Mouse (Mus musculus) layer of hippocampus, adult 9-11 months (tissue): Measurements from ENCODE around the gene Lrrc1.

Source experiments
- DNase-seq: peaks from one replicate; pipeline ENCODE4 v3.0.0; 2022

Gene Lrrc1

DNA sequence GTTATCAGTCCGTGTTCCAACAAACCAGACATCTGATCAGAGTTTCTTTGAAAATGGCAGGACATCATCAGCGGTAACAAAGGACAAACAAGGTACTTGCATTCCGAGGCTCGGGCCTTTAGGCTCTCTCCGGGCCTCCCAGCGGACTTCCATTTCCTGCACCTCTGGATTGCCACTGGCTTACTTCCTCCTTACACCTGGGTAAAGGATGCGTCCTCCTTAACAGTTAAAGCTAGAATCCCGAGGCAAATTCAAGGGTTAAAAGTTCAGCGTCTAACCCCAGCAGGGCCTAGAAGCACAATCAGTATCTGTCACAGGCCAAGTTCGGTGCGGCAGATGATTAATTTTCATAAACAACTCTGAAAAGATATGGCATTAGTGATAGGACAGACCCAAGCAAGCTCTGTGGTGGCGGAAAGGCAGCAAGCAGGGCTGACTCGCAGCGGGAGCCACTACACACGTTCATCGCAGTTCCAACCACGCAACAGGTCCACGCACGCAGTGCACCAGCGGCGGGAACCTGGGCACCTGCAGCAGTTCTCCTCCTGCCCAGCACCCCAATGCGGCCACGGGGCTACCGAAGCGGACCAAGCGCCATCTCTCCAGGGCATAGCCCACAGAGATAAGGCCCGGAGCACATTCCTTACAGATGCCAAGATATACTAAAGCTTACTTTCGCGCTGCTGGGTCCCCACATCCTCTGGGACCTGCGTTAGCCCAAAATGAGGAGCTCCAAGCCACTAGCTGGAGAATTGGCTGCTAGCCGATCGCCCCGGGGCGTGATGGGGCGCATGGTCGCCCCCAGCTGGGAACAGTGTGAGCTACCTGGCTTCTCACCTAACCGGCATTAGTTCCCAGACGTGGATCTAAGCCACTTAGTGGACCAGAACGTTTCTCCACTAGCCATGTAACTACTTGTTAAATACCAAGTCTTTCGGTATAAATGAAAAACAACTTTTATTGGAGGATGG lies 1.0 kb downstream of the Lrrc1 start:
- DNase-seq = no peak

DNA sequence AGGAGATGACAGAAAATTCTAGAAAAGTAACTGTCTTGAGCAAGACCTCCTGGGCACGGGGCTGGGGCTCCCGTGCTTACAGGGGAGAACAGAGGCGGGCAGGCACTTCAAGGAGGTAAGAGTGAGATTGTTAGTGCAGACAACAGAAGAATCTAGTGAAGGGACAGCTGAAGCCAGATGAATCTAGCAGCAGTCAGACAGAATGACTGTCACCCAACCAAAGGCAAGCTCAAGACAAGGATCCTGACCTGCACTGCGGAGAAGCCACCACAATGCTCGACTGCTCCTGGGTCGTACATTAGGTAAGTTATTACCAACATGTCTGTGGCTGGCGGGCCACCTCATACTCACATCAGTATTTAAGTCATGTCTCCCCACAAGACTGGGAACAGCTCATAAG lies 3.1 kb downstream of the Lrrc1 start:
- no peak for DNase-seq

DNA sequence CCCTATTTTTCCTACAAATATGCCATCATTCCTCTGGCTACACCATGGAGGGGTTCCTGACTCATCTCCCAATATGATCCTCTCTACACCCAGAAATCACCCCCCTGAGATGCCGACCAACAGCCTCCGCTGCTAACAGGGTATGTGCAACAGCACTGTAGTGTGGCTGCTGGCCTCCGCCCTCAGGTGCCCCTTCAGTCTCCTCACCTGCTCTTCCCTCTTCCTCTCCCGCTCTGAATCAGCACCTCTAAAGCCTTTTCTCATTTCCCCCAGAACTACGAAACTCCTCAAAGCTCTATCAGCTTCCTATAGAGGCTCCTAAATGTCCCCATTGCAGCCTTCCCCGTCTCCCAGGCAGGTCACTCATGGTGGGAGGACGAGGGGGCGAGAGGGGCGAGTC lies 5.4 kb downstream of the Lrrc1 start:
- DNase-seq = no peak

DNA sequence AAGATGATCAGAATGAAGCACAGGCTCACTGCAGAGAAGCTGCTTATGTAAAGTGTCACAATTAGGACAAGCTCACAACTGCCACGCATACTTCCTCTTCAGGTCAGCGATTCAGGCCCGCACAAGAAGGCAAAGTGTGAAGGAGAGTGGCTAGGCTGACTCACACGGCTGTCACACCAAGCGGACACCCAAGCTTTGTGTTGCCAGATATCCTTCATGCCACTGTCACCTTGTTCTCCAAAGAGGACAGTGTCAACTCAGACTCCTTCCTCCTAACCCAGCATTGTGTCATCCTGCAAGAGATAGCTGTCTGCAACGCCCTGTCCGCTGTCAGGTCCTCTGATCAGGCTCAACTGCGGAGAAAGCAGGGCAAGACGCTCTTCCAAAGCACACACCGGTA lies 7.3 kb downstream of the Lrrc1 start:
- DNase-seq = no peak

DNA sequence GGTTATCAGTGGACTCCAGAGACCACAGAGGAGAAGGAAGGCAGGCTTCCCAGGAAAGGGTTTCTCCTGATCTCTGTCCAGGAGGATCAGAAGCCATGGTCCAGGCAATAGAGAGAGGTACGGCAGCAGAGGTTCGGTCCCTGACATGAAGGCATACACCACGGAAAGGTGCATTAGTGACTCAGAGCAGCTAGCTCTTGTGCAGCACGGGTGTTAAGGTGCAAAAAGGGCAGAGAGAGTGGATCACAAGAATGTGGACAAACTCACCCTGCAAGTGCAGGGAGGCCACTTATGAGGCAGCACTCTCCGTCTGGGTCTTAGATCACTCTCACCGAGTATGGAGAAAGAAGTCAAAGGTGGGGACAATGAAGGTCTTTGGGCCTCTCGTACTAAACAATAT lies 7.8 kb downstream of the Lrrc1 start:
- DNase-seq = no peak

DNA sequence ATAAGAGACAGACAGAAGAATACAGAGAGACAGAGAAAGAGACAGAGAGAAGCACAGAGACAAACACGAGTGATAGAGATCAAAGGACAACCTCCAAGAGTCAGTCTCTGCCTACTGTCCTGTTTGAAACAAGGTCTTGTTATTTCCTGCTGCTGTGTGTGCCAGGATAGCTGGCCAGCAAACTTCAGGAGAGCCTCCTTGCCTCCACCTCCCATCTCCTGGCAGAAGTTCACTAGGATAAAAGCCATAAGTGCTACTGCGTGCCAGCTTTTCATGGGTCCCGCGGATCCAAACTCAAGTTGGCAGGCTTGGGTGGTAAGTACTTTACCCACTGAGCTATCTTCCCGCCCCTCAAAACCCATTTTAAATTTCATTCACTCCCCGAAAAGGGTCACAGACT lies 8.4 kb downstream of the Lrrc1 start:
- DNase-seq = no peak

DNA sequence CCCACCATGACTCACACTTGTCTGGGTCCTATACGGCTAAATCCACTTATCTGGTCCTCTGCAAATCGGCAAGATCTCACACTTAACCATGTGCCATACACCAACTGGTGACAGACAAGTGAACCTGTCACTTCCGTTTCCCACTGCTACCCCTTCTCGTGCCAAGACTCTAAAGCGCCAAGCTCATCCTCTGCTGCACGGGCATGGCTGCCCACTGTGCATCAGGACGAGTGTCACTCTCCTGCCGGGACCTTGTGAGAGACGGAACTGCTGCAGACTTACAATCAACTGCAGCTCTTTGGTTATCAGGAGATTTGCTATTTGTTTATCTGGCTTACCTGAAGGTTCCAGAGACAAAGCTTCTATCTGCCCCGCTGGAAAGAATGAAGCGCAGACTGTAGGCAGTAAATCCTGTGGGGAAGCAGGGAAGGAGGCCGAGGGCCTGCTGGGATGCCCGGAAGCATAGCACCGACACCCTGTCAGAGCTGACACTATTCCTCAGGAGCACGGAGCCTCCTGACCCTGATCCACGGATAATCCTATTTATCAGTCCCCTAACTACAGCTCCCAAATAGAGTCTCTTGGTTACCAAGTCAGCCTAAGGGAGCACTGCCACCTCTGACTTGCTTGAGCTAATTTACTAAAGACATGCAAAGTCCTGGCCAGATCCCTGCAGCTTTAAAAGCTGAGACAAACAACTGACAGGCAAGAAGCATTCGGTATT lies 9.5 kb downstream of the Lrrc1 start:
- DNase-seq = no peak

DNA sequence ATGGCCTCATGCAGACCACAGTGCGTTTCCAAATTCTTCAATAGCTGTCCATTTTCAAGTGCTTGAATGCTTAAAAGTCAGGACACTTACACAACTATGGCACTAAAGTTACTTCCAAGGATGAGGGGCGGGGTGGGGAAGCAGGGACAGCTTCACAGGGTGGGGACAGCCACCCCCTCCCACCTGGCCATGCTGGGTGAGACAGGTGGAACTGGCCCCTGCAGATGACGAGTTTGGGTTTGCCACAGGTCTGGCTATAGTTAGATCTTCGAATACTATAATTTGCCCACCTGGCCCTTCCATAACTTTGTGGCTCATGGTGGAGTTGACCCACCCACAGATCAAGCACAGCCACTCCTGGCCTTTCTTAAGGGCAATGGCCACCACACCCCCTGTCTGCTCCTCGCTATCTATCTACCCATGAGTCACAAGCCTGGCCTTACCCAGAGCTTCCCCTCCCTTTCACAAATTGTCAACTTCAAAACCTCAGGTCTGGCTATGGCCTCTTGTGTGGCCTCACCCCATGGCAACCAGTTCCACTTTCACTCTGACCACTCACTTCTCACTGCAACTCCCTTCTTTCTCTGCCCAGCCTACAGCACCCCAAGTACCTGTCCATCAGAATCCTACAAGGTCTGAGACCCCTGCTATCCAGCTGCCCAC lies 16.2 kb downstream of the Lrrc1 start:
- no peak for DNase-seq

DNA sequence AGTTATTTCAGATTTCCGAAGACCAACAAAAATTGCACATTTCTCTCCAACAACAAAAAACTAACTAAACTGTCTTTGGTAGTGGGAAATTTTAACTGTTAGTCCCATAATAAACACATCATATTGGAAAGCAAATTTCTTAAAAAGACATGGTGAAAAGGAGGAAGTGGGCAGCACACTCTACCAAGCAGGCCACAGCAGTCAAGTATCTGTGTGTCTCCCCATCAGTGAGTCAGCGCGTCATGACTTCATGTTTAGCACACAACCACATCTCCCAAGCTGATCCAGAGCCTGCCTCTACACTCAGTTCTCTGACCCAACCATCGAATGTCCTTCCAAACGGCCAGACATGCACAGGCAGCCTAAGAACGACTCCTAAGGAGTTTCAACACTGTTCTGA lies 17.5 kb downstream of the Lrrc1 start:
- no peak for DNase-seq

DNA sequence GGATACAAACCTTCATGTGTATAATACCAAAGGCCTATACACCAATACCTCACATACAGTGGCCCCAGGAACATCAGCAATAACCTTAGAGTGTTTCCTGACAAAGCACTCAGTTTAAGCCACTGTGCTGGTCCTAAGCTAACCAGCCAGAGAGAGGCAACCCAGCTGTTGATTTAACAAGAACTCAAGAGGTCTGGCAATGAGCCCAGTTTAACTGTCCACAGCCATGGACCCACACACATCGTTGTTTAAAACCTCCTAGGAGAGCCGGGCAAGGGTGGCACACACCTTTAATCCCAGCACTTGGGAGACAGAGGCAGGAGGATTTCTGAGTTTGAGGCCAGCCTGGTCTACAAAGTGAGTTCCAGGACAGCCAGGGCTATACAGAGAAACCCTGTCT lies 18.0 kb downstream of the Lrrc1 start:
- no peak for DNase-seq

DNA sequence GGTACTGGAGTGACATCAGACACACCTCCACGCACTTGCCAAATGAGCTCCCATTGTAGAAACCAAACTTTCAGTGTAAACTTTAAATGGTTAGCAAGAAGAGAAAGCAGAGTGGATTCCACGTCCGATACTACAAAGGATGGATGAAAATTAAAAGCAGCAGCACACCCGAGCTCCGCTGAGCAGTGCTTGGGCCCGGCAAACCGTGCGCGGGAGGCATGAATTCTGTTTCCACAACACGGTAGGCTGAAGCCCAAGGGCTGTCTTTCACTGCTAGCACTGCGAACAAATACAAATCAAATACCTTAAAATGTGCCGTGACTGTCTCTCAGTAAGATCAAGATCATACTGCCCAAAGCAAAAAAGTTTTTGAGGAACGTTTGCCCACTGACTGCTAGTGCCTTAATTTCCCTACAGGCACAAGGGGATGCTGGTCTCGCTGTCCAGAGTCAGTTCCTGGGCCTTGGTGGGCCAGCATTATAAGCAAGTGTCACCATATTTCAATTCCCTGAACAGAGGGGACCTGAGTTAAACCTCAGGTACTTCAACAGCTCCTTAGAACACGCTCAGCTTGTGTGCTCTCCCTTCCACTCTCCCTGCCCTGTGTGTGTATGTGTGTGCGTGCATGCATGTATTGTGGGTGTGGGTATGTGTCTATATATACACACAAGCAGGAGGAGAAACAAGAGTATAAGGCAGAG lies 18.9 kb downstream of the Lrrc1 start:
- peak; percentile 18 for DNase-seq

DNA sequence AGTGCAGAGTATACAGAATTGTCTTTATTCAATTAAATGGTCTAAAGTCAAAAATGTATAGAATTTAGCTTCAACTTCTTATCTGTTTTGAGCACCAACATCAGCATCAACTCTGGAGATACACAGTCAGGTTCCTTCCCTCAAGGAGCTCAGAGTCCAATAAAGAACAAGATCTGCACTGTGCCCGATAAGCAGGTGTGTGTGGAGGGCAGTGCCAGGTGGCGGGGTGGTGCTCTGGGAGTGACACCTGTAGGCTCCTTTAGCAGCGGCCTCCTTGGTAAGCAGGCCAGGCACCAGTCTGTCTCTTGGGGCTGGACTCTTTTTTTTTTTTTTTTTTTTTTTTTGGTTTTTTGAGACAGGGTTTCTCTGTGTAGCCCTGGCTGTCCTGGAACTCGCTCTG lies 20.9 kb downstream of the Lrrc1 start:
- DNase-seq = no peak

DNA sequence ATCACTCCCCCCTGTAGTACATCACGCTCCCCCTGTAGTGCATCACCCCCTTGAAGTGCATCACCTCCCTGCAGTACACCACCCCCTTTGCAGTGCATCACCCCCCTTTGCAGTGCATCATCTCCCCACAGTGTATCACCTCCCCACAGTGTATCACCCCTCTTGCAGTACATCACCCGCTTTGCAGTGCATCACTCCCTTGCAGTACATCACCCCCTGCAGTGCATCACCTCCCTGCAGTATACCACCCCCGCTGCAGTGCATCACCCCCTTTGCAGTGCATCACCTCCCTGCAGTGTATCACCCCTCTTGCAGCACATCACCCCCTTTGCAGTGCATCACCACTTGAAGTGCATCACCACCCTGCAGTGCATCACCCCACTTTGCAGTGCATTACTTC lies 22.2 kb downstream of the Lrrc1 start:
- no peak for DNase-seq

DNA sequence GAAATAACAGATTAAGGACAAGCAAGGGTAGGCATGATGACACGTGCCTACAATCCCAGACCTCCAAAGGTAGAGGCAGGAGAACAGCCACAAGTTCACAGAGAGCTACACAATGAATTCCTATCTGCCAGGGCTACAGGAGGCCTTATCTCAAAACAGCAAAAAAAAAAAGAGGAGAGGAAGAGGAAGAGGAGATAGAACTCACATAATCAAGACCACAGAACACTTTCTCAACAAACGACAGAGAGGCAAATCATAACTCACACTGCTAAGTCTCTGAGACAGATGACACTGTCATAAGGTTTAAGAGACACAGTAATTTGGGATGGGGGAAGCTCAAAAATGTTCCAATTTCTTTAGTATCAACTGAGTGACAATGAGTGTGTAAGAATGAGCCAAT lies 25.5 kb downstream of the Lrrc1 start:
- DNase-seq = no peak

DNA sequence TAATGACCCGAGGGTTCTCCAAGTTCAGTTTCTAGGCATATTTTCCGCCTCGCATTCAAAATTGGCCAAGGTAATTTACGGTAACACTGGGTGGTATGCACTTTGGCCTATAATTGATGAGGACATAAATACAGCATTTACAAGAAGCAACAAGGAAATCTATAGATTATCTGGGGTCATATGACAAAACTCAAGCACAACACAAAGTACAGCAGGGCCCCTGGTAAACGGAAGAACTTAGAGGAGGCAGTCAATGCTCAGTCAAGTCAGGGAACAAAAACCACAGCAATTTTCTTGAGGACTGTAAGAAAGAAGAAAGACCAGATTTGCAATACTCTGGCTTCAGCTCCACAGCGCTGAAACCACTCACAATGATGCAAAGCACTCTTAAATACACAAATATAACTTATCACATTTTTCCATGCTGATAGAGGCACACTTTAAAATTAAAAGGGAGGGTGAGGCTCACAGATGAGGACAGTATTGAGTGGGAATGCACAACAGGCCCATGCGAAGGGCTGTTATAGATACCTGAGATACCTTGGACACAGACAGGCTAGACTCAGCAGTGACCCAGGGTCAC lies 27.8 kb downstream of the Lrrc1 start:
- no peak for DNase-seq

DNA sequence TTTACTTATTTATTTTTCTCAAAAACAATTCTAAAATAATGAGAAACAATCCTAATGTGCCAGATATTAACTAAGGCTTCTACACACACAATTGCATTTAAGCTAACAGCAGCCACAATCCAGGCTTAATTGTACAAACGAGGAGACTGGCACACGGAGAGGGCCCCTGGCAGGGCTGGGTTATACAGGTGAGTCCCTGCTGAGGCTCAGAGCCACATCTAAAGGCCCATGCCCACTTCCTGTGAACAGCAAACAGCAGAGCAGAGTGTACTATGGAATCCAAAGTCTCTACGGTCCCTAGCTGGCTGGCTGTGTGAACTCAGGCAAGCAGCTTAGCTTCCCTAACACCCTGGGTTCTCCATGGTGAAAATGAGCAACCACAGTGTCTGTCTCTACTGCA lies 30.8 kb downstream of the Lrrc1 start:
- no peak for DNase-seq

DNA sequence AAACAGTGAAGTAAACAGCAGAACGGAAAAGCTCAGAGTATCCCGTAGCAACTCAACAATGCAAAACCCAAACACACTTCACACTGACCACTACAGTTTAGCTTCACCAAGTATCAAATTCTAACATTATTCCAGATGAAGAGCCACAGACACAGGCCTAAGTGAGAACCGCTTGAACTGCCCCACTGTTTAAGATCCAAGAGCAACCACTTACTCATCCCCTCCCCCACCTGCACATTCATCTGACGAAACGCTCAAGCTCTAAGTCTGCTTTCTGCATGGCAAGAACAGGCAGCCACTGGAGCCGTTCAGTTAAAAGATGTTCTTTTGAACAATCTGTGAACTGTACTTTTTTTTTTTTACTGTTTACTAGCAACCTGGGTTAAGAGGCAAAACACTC lies 32.5 kb downstream of the Lrrc1 start:
- no peak for DNase-seq

DNA sequence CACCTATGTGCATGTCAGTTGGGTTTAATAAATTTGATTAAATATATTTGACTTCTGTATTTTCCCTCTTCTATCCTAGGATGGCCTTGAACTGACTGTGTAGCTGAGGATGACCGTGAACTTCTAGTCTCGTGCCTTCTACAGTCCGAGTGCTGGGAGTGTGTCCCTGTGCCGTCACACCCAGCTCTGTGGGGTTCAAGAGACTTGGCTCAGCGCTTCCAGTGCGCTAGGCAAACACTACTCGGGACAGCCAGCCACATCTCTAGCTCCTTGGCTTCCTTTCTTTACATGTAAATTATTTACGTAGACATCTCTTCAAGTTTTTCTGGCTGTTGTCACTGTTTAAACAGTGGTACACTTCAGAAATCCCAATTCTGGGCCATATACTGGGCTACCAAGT lies 34.1 kb downstream of the Lrrc1 start:
- DNase-seq = no peak

DNA sequence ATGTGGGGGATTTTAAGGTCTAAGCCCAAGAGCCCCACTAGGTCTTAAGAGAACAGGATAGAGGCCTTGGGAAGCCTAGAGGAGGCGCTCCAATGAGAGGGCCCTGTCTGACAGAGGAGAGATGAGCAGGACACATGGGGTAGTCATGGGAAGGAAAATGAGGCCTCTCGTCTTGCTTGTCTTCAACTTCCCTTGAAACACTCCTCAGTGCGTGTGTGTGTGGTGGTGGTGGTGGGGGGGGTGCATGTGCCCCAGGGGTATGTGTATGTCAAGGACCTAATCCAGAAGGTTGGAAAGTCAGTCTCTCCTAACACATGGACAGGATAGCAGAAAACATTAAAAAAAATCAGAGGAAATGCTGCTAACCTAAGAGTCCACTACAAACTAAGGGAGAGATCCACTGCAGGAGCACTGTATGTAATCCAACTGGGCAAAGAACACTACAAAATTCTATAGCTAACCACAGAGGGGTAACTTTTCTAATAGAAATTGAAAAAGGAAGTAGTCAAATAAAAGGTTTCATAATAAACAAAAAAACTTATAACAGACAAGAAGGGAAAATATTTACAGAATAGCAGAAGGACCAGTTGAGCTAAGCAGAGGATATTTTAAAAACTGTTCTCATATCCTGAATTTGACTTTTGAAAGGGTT lies 36.8 kb downstream of the Lrrc1 start:
- DNase-seq = no peak

DNA sequence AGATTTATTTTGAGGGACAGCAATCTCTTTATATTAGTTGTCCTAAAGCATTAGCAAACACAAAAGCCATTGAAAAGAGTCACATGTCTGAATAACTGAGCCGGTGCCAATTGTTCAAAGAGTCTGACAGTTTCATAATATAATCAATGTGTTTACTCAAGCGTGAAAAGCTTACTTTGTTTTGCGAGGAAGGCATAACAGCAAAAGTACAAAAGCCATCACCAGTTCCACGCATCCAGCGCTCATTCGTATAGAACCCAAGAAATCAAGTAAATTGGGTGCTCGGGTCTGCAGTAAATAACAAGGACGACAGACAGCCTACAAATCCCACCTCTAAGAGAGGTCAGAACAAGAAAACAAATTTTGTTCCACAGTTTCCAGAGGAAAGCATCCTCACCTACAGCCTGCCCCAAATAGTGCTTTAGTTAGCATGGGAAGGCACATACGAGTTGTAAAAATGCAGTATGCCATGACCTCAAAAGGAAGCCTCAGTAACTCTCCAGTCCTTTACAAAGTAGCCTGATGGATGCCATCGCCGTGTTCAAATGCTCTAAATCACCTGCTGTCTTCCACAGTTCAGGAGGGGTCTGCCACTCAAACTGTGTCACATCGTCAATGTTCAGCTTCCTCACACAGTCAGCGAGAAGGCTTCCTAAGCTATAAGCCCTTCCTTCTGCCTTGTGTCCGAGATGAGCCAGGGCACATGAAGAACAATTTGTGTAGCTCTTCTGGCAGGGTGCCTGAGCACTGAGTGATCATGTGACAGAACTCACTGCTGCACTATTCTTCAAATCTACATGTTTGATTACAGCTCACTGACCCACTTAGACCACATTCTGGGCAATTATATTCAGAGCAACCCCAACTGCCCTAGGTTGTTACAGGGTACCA lies 41.9 kb downstream of the Lrrc1 start:
- DNase-seq = peak; percentile 45

DNA sequence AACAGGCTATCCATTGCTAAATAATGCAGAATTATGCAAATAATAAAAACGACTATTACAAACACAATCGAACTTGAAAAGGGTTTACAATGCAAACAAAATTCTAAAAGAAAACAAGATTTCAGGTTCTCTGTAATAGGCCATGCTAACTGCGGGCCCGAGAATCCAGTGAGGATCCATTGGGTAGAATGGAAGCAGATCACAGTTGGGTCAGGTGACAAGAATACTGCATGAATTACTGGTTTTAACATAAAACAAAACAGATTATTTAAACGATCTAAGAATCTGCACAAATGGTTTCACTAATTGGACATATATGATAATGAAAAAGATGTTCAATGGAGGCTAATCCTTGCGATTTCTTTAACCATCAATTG lies 42.5 kb downstream of the Lrrc1 start:
- DNase-seq = no peak
